Comparison of ENCODE assay signal across 12 mouse cellular contexts in genomic region chr11:54595905-54596555, GRCm38 (mm10).
DNase-seq lines count a peak whose midpoint lies in the region; ATAC-seq and TF ChIP-seq lines count a peak whose summit lies in the region.
"Had no signal": no experiment of that assay in that cellular context is flagged by ENCODE, and none has a peak within 500 bp of the region (broad histone marks: within the 10 kb centered on the region; RNA-seq: fewer than 3 reads in every experiment).

No protein-coding gene starts in this region.

- H3K36me3 ChIP-seq in hindbrain, postnatal 0 days (ENCODE audit: insufficient read depth, low read length) = no peaks in the 10 kb centered on the region
- no peaks in the 10 kb centered on the region for H3K36me3 ChIP-seq in neural tube, embryonic 15.5 days
- H3K36me3 ChIP-seq: kidney, embryonic 15.5 days; limb, embryonic 15.5 days had no signal

- ATAC-seq in hindbrain, postnatal 0 days = peak; percentile 84
- ATAC-seq in neural tube, embryonic 15.5 days (ENCODE audit: low FRiP score) = peak; percentile 85
- ATAC-seq in megakaryocyte, adult 5-6 weeks (ENCODE audit: poor library complexity, severe bottlenecking) = no peak

- peak overlapping the region; percentile 47 for H3K4me3 ChIP-seq in layer of hippocampus, adult 2 months
- H3K4me3 ChIP-seq in hindbrain, postnatal 0 days (ENCODE audit: low read length) = peak overlapping the region; percentile 40
- H3K4me3 ChIP-seq in neural tube, embryonic 15.5 days (replicated peaks) = peak overlapping the region; percentile 36
- H3K4me3 ChIP-seq: kidney, embryonic 15.5 days; limb, embryonic 15.5 days had no signal

- peak overlapping the region; percentile 87 for H3K27ac ChIP-seq in layer of hippocampus, adult 2 months
- peak overlapping the region; percentile 84 for H3K27ac ChIP-seq in hindbrain, postnatal 0 days
- peak overlapping the region; percentile 82 for H3K27ac ChIP-seq in neural tube, embryonic 15.5 days (replicated peaks)
- H3K27ac ChIP-seq: kidney, embryonic 15.5 days; limb, embryonic 15.5 days; macrophage had no signal

- no peaks in the 10 kb centered on the region for H3K27me3 ChIP-seq in hindbrain, postnatal 0 days (ENCODE audit: insufficient read depth, low read length)
- no peaks in the 10 kb centered on the region for H3K27me3 ChIP-seq in neural tube, embryonic 15.5 days (replicated peaks)
- H3K27me3 ChIP-seq: kidney, embryonic 15.5 days; limb, embryonic 15.5 days had no signal

- DNase-seq in layer of hippocampus, adult 2 months (ENCODE audit: low spot score in 2 of 2) = no peak
- DNase-seq in layer of hippocampus, postnatal 25 days (ENCODE audit: extremely low spot score in 1 of 2, low spot score in 1 of 2) = no peak
- DNase-seq in cerebellum, postnatal 14 days = peak; percentile 13 to 21
- peak; percentile 71 for DNase-seq in hindbrain, postnatal 0 days (ENCODE audit: low spot score)
- DNase-seq in ovary, postnatal 10 days (ENCODE audit: low spot score) = no peak
- no peak for DNase-seq in adrenal gland, adult 8-10 months

- peak overlapping the region; percentile 40 for H3K4me2 ChIP-seq in hindbrain, postnatal 0 days (ENCODE audit: low read depth, low read length)
- peak overlapping the region; percentile 37 for H3K4me2 ChIP-seq in neural tube, embryonic 15.5 days
- H3K4me2 ChIP-seq: heart, embryonic 11.5 days; kidney, embryonic 15.5 days; limb, embryonic 15.5 days had no signal

- 47% methylated on average over 8 of the region's 8 CpGs for WGBS in hindbrain, postnatal 0 days
- 53% methylated on average over 8 of the region's 8 CpGs for WGBS in neural tube, embryonic 15.5 days

- 0 out of 2 replicates have a peak, but pooled peaks cover 4% of the 10 kb centered on the region for H3K4me1 ChIP-seq in hindbrain, postnatal 0 days (ENCODE audit: insufficient read depth, low read length)
- peaks cover 11% of the 10 kb centered on the region for H3K4me1 ChIP-seq in neural tube, embryonic 15.5 days
- H3K4me1 ChIP-seq: kidney, embryonic 15.5 days; limb, embryonic 15.5 days had no signal

- no peak for TF ChIP-seq CTCF in layer of hippocampus, adult 2 months (conservative IDR thresholded peaks at IDR 0.05)
- no peak for TF ChIP-seq CTCF in hindbrain, postnatal 0 days (IDR thresholded peaks at IDR 0.05; ENCODE audit: low read depth)

- H3K9ac ChIP-seq in hindbrain, postnatal 0 days (replicated peaks; ENCODE audit: low read length) = peak overlapping the region; percentile 42
- peak overlapping the region; percentile 18 for H3K9ac ChIP-seq in neural tube, embryonic 15.5 days (replicated peaks)
- H3K9ac ChIP-seq: kidney, embryonic 15.5 days; limb, embryonic 15.5 days had no signal

- H3K9me3 ChIP-seq in hindbrain, postnatal 0 days (ENCODE audit: low read length) = no peaks in the 10 kb centered on the region
- H3K9me3 ChIP-seq in neural tube, embryonic 15.5 days (replicated peaks) = no peaks in the 10 kb centered on the region
- H3K9me3 ChIP-seq: kidney, embryonic 15.5 days; limb, embryonic 15.5 days had no signal

Comparison
In these comparisons a context has a peak if more than half of its experiments do, and no peak if none do; other contexts are left out.
1. DNase-seq: peak in cerebellum, postnatal 14 days (2 of 2) and hindbrain, postnatal 0 days (single experiment); none in layer of hippocampus, adult 2 months (0 of 2), layer of hippocampus, postnatal 25 days (0 of 2), ovary, postnatal 10 days (single experiment) and adrenal gland, adult 8-10 months (single experiment).
2. Peak in every context shown above with its lines, with median percentiles within 50 percentile points of each other: H3K27ac ChIP-seq and H3K4me3 ChIP-seq.